Mouse (Mus musculus) G1E-ER4 (cell line): ENCODE measurements around the gene Ugt8a. TPM values are rescaled to one million over a fixed set of nuclear protein-coding genes. Genes with fewer than 3 reads are reported as not detected.

Experiments
- GATA1 ChIP-seq: IDR thresholded peaks from one replicate; pipeline ENCODE4 v1.8.0; 2012; ENCODE audit warnings: low read length, inconsistent platforms
- polyA plus RNA-seq: library from polyadenylated mRNA; stranded (reverse); fragments of >175 nt; gene quantifications from 2 replicates; pipeline ENCODE4 v1.2.3, GENCODE M21; 2012

Gene Ugt8a
- polyA plus RNA-seq = not detected in 2 replicates

DNA sequence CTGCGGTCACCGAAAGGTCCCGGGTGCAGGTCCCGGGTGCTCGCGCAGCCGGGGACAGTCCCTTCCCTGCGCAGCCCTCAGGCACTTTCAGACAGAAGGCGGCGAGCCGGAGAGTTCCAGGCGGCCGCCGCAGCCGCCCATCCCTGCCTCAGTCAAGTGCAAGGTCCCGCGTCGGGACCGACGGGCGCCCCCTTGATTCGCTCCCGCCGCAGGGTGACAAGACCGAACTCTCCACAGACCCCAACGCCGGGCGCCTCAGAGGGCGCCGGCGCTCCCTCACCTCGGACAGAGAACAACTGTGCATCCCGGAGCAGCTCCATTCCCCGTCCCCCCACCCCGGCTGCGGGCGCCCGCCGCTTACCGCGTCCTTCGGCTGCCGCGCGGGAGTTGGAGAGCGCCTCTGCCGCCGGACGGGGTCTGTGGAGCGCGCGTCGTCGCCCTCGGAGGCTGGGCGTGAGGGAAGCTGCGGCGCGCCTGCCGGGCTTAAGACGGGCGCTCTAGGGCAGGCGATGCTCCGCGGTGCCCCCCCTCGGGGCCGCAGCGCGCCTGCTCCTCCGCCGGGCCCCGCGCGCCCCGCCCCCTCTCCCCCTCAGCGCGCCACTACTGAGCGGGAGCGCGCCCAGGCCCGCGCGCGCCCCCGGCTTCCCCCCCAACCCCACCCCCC is at the start of gene Ugt8a:
TSS of gene Ugt8a (minus strand) at position 528 of the 664 bp plus-strand sequence.
- no peak for TF ChIP-seq GATA1

DNA sequence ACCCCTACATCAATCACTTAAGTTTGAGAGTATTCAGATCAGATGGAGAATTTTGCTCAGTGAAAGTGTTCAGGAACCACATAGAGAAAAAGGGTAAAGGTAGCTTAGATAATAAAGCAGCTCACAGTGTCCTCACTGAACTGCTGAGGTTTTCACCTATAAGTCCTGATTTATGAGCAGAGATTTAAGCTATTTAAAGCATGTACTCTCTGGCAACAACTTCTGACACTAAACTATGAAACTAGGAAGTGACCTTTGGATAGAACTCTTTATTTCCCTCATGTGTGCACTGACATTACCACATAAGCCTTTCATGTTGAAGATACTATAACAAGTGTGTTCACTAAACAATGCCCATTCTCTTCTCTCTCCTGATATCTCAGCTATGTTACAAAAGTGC is 48.2 kb upstream of the Ugt8a start:
- TF ChIP-seq GATA1 = no peak

DNA sequence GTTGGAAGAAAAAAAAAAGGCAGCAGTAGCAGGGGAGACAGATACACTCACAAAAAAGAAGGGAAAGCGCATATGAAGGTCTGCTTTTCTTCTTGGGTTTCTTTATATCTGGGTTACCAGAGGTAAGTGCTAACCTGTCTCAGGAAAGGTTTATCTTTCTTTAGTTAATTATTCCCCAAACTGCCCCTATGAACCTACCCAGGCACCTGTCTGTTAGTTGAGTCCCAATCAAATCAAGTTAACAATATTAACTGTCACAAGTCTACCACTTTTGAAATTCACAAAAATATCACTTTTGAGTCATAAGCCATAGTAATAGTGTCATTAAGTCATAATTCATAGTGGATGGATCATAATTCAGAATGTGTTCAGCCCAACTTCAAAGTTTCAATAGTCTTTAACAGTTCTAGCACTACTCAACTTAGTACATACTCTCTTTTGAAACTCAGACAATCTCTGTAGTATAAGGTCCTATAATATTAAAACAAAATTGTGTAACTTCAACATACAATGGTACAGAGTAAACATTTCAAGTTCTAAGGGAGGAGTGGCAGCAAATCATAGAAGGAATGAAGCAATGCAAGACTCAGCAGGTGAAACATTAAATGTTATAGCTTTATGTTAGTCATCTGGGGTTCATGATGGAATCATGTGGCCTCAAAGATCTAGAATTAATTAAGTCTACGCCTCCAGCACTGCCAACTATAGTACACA is 45.4 kb upstream of the Ugt8a start:
- no peak for TF ChIP-seq GATA1

DNA sequence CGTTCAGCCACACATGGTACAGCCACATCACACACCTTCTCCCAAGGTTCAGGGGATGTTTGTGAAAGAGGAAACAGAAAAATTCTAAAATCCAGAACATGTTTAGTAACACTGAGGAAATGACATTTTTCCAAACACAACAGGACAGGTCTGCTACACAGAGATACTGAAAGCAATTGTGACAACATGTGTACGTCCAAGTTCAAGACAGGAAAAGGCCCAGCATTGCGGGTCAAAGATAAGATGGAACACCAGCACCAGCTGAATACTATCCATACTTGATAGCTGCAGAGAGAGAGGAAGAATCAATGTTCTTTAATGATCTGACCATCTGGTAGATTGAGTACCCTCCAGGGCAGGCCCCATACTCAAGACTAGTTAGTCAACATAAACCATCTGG is 41.1 kb upstream of the Ugt8a start:
- no peak for TF ChIP-seq GATA1

DNA sequence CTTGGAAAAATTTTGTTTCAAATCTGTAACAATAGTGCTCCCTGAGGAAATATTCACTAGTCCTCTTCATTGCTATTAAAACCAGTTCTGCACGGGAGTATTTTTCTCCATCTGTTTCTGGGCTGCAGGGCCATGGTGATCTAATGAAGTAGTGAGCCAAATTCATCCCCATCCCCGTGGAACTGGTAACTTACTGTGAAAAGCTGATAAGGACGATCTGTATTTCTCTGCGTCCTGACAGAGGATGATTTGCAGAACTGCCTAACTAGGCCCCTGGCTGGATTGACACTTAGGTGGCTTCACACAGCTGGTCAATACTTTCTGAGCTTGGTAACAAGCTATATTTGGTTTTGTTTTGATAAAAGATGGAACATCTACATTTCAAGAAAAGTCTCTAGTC is 37.5 kb upstream of the Ugt8a start:
- no peak for TF ChIP-seq GATA1

DNA sequence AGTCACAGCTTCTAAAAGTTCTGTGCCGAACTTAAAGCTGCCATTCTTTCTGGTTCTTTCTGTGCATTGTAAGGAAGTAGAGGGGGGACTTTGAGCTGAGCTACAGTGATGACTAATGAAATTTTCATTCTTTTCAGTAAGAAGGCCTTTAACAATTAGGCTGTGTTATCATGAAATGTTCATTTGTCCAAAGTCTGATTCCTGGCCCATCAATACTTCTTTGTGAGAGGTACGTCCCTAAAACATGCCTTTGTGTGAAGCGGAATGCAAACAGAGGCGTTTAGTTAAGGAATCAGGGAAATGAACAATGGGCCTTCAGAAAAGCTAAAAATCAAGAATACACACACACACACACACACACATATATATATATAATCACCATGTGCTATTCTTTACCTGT is 31.0 kb upstream of the Ugt8a start:
- TF ChIP-seq GATA1 = no peak

DNA sequence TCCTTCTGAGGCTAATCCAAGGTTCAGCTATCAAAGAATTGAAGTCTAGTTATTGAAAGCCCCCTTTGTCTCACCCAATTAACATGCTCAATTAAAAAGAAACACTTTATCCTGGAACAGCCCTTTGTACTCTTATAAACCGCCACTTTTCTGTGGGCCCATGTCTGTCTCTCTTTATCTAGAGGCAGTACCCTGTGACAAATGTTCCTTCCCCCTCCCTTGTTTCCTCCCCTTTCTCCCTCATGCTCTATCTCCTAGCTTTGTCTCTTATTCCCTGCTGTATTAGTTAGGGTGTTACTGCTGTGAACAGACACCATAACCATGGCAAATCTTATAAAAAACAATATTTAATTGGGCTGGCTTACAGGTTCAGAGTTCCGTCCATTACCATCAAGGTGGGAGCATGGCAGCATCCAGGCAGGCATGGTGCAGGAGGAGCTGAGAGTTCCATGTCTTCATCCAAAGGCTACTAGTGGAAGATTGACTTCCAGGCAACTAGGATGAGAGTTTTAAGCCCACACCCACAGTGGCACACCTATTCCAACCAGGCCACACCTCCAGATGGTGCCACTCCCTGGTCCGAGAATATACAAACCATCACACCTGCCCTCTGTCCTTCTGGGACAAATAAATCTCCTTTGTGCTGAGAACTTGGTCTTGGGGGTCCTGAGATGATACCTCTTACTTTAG is 17.9 kb upstream of the Ugt8a start:
- no peak for TF ChIP-seq GATA1

DNA sequence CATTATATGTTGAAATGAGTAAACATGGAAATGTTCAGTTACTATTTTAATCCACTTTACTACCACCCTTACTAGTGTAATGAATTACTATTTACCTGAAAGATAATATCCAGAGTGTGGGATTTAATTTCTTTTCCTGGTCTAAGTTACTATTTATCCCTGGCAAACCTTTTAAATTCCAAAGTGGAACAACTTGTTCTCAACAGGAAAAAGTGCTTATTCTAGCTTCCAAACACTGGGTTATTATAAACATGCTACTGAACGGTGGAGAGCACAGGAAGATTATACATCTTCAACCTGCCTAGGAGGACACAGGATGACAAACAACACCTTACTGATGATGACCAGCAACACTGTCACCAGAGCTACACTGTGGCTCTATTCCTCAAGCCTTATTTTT is 16.5 kb upstream of the Ugt8a start:
- TF ChIP-seq GATA1 = no peak

DNA sequence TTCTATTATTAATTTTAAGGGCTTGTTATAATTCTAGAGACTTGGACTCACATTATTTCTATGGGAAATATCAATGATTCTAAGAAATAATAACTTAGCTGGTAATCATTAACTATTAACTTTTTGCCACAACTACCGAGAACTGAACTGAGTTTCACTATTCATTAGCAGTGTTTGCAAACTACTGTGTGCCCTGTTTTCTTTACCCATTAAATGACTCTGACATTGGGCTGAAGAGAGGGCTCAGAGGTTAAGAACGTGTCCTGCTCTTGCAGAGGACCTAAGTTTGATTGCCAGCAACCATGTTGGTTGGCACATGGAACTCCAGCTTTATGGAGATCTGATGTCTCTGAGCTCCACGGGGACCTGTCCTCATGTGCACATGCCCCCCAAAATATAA is 2.4 kb upstream of the Ugt8a start:
- no peak for TF ChIP-seq GATA1

DNA sequence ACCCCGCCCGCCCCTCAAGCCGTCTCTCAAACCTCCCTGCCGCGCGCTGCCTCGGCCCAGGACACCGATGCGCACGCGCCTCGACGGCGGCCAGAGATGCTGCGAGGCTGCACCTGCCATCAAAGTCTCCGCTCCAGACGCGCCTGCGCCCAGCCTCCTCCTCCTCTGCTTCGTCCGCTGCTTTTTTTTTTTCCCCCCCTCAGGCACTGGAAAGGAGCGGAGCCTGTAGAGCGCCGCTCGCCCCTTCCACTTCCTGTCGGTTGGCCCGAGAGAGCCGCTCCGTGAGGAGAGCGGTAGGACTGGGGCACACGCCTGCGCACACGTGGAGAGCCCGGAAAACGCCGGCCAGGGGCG is 314 bp upstream of the Ugt8a start:
- no peak for TF ChIP-seq GATA1

DNA sequence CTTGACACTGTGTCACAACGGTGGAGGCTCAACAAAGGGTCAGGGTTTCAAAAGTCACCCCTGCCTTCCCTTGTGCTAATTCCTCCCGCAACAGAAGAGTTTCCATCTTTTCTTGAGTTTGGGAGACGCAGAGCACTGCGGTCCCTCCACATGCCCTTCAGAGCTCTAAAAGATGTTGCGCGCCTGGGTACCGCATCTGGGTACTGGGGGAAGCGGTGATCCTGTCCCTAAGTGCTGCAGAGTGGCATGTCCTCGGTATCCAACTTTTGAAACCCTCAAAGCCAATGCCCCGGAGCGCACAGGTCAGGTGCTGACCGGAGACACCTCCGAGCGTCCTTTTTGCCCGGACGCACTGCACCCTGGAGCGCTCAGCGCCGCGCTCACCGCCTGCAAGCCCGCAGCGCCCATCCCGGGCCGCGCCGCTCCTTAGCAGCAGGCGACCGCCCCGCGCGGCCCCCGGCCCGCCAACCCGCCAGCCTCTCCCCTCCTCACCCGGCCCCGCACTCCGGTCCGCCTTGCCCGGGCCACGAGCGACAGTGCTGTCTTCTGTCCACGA is 805 bp downstream of the Ugt8a start:
- no peak for TF ChIP-seq GATA1

DNA sequence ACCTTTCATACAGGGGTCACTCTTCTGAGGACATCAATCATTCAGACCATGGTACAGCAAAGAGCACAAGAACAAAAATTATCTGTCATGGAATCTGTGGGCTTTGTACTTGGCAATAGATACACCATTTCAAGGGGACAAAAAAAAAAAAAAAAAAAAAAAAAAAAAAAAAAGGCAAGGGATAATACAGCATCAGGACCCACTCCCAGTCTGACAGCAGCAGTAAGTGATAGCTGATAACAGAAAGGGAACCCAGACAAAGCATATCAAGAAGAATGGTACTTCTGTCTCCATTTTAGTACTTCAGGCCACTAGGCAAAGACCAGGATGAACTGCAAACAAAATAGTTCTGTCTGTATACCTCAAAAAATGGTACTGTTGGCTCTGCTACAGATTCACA is 2.6 kb downstream of the Ugt8a start:
- no peak for TF ChIP-seq GATA1

DNA sequence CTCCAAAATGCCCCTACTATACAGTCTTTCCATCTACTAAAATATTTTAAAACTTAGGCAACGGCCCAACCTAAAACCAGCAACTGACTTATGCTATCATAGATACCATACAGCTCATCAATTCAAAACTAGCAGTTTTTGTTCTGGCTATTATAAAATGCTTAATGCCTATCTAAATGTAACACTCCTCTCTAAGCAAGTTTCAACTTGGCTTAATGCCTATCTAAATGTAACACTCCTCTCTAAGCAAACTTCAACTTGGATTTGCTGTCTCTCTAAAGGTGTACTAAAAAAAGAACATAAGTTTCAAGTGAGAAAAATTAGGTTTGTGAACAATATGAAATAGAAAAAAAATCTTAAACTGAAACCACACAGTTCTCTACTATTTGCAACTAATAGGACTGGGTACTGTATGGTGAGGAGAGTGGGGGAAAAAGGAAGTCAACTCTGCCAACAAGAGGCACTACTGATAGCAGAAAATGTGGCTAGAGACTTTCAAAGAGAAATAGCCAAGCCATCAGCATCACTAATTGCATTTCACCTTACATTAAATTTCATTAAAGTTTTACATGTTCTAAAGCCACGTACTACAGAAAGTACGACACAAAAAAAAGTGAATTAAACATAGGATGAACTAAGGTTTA is 5.7 kb downstream of the Ugt8a start:
- TF ChIP-seq GATA1 = no peak

DNA sequence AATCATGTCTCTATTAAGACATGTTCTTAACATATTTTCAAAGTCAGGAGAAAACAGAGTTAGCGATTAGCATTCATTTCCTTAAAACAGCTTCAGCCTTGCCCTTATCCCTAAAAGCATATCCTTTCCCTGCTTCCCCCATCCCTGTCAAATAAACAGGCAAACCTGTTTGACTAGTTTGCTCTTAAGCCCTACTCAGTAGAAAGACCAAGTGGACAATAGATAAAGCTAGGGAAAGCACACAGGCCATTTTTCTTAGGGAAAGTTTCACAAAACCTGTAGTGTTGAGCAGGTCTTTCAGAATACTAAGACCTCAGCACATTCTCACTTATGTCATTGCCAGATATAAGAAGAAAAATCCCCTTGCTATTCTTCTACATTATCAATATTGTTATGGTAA is 7.4 kb downstream of the Ugt8a start:
- no peak for TF ChIP-seq GATA1

DNA sequence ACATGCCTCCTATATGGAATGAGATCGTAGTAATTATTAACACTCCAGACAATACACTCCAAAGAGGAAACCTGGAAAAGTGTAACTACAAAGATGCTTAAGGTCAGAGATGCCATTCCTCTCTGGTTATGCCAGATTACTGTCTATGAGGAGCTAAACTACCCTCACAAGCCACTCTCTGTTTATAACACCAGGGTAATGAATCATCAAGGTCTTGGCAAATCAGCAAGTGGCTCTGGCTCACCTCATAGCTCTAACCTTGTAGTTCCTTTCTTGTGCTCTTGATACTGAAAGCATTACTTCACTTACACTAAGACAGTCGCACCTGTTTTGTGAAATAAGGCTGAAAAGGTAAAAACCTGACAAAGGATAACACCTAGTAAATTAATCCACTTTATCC is 17.5 kb downstream of the Ugt8a start:
- TF ChIP-seq GATA1 = no peak

DNA sequence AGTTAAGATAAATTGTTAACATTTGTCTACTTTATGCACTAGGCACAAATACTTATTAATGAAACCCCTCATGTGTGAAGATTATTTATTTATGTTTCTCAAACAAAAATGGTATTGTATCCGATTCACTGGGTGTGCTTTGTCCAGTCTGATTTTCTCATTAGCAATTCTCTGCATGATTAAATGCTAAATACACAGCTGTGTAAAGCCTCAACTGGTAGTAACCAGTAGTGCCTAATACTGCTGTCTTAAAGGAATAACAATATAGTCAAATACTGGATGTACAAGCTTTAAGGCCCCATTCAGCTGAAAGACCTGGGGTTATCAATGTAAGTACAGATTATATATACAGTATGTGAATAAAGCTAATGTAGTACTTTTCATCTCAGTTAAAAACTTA is 39.4 kb downstream of the Ugt8a start:
- no peak for TF ChIP-seq GATA1
